19 mouse cellular contexts compared by ENCODE assay signal in genomic region chr8:45755482-45755881, GRCm38 (mm10).
DNase-seq lines count a peak whose midpoint lies in the region; ATAC-seq and TF ChIP-seq lines count a peak whose summit lies in the region.
"Had no signal": no experiment of that assay in that cellular context is flagged by ENCODE, and none has a peak within 500 bp of the region (broad histone marks: within the 10 kb centered on the region; RNA-seq: fewer than 3 reads in every experiment).

No protein-coding gene starts in this region.

- no peak overlapping the region for H3K4me3 ChIP-seq in forebrain, embryonic 11.5 days (ENCODE audit: low read depth, low read length)
- H3K4me3 ChIP-seq in forebrain, embryonic 10.5 days = no peak overlapping the region
- H3K4me3 ChIP-seq in kidney, embryonic 15.5 days (replicated peaks) = no peak overlapping the region
- no peak overlapping the region for H3K4me3 ChIP-seq in embryonic facial prominence, embryonic 15.5 days (replicated peaks)
- H3K4me3 ChIP-seq in hindbrain, postnatal 0 days (ENCODE audit: low read length) = no peak overlapping the region
- H3K4me3 ChIP-seq: embryonic facial prominence, embryonic 13.5 days; heart, adult 2 months; stomach, embryonic 15.5 days had no signal

- no peak overlapping the region for H3K4me2 ChIP-seq in forebrain, embryonic 11.5 days (ENCODE audit: low read depth, low read length, severe bottlenecking)
- H3K4me2 ChIP-seq in kidney, embryonic 15.5 days = peak overlapping the region; percentile 31
- no peak overlapping the region for H3K4me2 ChIP-seq in embryonic facial prominence, embryonic 15.5 days (replicated peaks)
- H3K4me2 ChIP-seq in hindbrain, postnatal 0 days (ENCODE audit: low read depth, low read length) = no peak overlapping the region
- H3K4me2 ChIP-seq: embryonic facial prominence, embryonic 13.5 days; liver, embryonic 11.5 days; lung, embryonic 14.5 days; stomach, embryonic 15.5 days had no signal

- H3K4me1 ChIP-seq in forebrain, embryonic 11.5 days (replicated peaks; ENCODE audit: control insufficient read depth, insufficient read depth, low read length) = no peaks in the 10 kb centered on the region
- no peaks in the 10 kb centered on the region for H3K4me1 ChIP-seq in forebrain, embryonic 10.5 days
- no peaks in the 10 kb centered on the region for H3K4me1 ChIP-seq in kidney, embryonic 15.5 days
- H3K4me1 ChIP-seq in embryonic facial prominence, embryonic 15.5 days = no peaks in the 10 kb centered on the region
- H3K4me1 ChIP-seq in hindbrain, postnatal 0 days (ENCODE audit: insufficient read depth, low read length) = no peaks in the 10 kb centered on the region
- H3K4me1 ChIP-seq: embryonic facial prominence, embryonic 13.5 days; stomach, embryonic 15.5 days had no signal

- H3K9me3 ChIP-seq in forebrain, embryonic 11.5 days (ENCODE audit: control insufficient read depth, low read length) = no peaks in the 10 kb centered on the region
- no peaks in the 10 kb centered on the region for H3K9me3 ChIP-seq in forebrain, embryonic 10.5 days
- no peaks in the 10 kb centered on the region for H3K9me3 ChIP-seq in kidney, embryonic 15.5 days (replicated peaks)
- no peaks in the 10 kb centered on the region for H3K9me3 ChIP-seq in embryonic facial prominence, embryonic 15.5 days (replicated peaks)
- no peaks in the 10 kb centered on the region for H3K9me3 ChIP-seq in hindbrain, postnatal 0 days (ENCODE audit: low read length)
- H3K9me3 ChIP-seq: embryonic facial prominence, embryonic 13.5 days; stomach, embryonic 15.5 days had no signal

- no peaks in the 10 kb centered on the region for H3K27me3 ChIP-seq in forebrain, embryonic 11.5 days (ENCODE audit: control insufficient read depth, insufficient read depth, low read length)
- H3K27me3 ChIP-seq in forebrain, embryonic 10.5 days (ENCODE audit: poor library complexity, severe bottlenecking) = no peaks in the 10 kb centered on the region
- no peaks in the 10 kb centered on the region for H3K27me3 ChIP-seq in kidney, embryonic 15.5 days
- no peaks in the 10 kb centered on the region for H3K27me3 ChIP-seq in embryonic facial prominence, embryonic 15.5 days
- no peaks in the 10 kb centered on the region for H3K27me3 ChIP-seq in hindbrain, postnatal 0 days (ENCODE audit: insufficient read depth, low read length)
- H3K27me3 ChIP-seq: embryonic facial prominence, embryonic 13.5 days; Patski; stomach, embryonic 15.5 days had no signal

- no peak for DNase-seq in forebrain, embryonic 11.5 days (ENCODE audit: low spot score)
- no peak for DNase-seq in forebrain, embryonic 10.5 days (ENCODE audit: extremely low spot score, low spot score)
- DNase-seq in kidney, adult 18-20 months = no peak
- DNase-seq in hindbrain, postnatal 0 days (ENCODE audit: low spot score) = peak; percentile 43
- DNase-seq in Muller cell, postnatal 12 days (ENCODE audit: inconsistent ontology term) = no peak
- DNase-seq in MN1 (ENCODE audit: low spot score) = no peak
- DNase-seq: cerebellum, adult 11 months; heart, adult 2 months; kidney, postnatal 10 days; lung, embryonic 14.5 days; right cerebral cortex, adult 18-20 months; spleen, adult 18-20 months had no signal

- peak; percentile 46; the same call in 1 of the 2 replicates for ATAC-seq in forebrain, embryonic 11.5 days (replicated peaks; ENCODE audit: low FRiP score)
- ATAC-seq in kidney, embryonic 15.5 days (replicated peaks; ENCODE audit: low FRiP score) = peak; percentile 85
- ATAC-seq in embryonic facial prominence, embryonic 15.5 days (ENCODE audit: insufficient number of reproducible peaks, low FRiP score, low TSS enrichment, low read depth) = peak; percentile 51; the same call in 1 of the 2 replicates
- ATAC-seq in hindbrain, postnatal 0 days = peak; percentile 85
- ATAC-seq: Patski had no signal

- no peak for TF ChIP-seq CTCF in hindbrain, postnatal 0 days (IDR thresholded peaks at IDR 0.05; ENCODE audit: low read depth)

- no peak overlapping the region for H3K9ac ChIP-seq in forebrain, embryonic 11.5 days (ENCODE audit: low read length)
- H3K9ac ChIP-seq in kidney, embryonic 15.5 days = no peak overlapping the region
- H3K9ac ChIP-seq in embryonic facial prominence, embryonic 15.5 days = no peak overlapping the region
- no peak overlapping the region for H3K9ac ChIP-seq in hindbrain, postnatal 0 days (replicated peaks; ENCODE audit: low read length)
- H3K9ac ChIP-seq: embryonic facial prominence, embryonic 13.5 days; lung, embryonic 14.5 days; stomach, embryonic 15.5 days had no signal

- no peaks in the 10 kb centered on the region for H3K36me3 ChIP-seq in forebrain, embryonic 11.5 days (ENCODE audit: control insufficient read depth, insufficient read depth, low read length)
- no peaks in the 10 kb centered on the region for H3K36me3 ChIP-seq in forebrain, embryonic 10.5 days (replicated peaks)
- peaks cover 10% of the 10 kb centered on the region; the same call in 1 of the 2 replicates for H3K36me3 ChIP-seq in kidney, embryonic 15.5 days
- no peaks in the 10 kb centered on the region for H3K36me3 ChIP-seq in embryonic facial prominence, embryonic 15.5 days
- H3K36me3 ChIP-seq in hindbrain, postnatal 0 days (ENCODE audit: insufficient read depth, low read length) = 0 out of 2 replicates have a peak, but pooled peaks cover 2% of the 10 kb centered on the region
- H3K36me3 ChIP-seq: embryonic facial prominence, embryonic 13.5 days had no signal

- H3K27ac ChIP-seq in forebrain, embryonic 11.5 days (ENCODE audit: low read depth, low read length) = no peak overlapping the region
- no peak overlapping the region for H3K27ac ChIP-seq in forebrain, embryonic 10.5 days
- no peak overlapping the region for H3K27ac ChIP-seq in kidney, embryonic 15.5 days
- no peak overlapping the region for H3K27ac ChIP-seq in embryonic facial prominence, embryonic 15.5 days (replicated peaks)
- H3K27ac ChIP-seq in hindbrain, postnatal 0 days = peak overlapping the region; percentile 29; the same call in 1 of the 2 replicates
- H3K27ac ChIP-seq: embryonic facial prominence, embryonic 13.5 days; heart, adult 2 months; macrophage; stomach, embryonic 15.5 days had no signal

- 88% methylated on average over 9 of the region's 9 CpGs for WGBS in forebrain, embryonic 11.5 days
- 95% methylated on average over 9 of the region's 9 CpGs for WGBS in forebrain, embryonic 10.5 days
- 33% methylated on average over 9 of the region's 9 CpGs for WGBS in kidney, embryonic 15.5 days
- 92% methylated on average over 9 of the region's 9 CpGs for WGBS in embryonic facial prominence, embryonic 15.5 days
- WGBS in hindbrain, postnatal 0 days = 57% methylated on average over 9 of the region's 9 CpGs
